ENCODE assay signal across 20 mouse cellular contexts in genomic region chr11:76387097-76387496, GRCm38 (mm10). TPM values are rescaled to one million over a fixed set of nuclear protein-coding genes. Genes with fewer than 3 reads are reported as not detected.
DNase-seq lines count a peak whose midpoint lies in the region; ATAC-seq and TF ChIP-seq lines count a peak whose summit lies in the region.
"Had no signal": no experiment of that assay in that cellular context is flagged by ENCODE, and none has a peak within 500 bp of the region (broad histone marks: within the 10 kb centered on the region; RNA-seq: fewer than 3 reads in every experiment).

No protein-coding gene starts in this region.

- no peak for ATAC-seq in forebrain, postnatal 0 days
- no peak for ATAC-seq in forebrain, embryonic 14.5 days
- ATAC-seq in erythroblast, adult 5-6 weeks (replicated peaks; ENCODE audit: low FRiP score, poor library complexity, severe bottlenecking) = no peak
- ATAC-seq: activated CD4-positive, CD25-positive, alpha-beta regulatory T cell, adult 4 months; midbrain, embryonic 13.5 days had no signal

- H3K4me2 ChIP-seq in forebrain, postnatal 0 days (ENCODE audit: low read depth) = no peak overlapping the region
- no peak overlapping the region for H3K4me2 ChIP-seq in forebrain, embryonic 14.5 days (ENCODE audit: low read length)
- no peak overlapping the region for H3K4me2 ChIP-seq in CH12.LX (ENCODE audit: insufficient read depth, low read depth, poor library complexity, severe bottlenecking)
- H3K4me2 ChIP-seq: embryonic facial prominence, embryonic 12.5 days; liver, embryonic 11.5 days; midbrain, embryonic 13.5 days had no signal

- peak; percentile 9 for TF ChIP-seq RAD21 in CH12.LX (IDR thresholded peaks at IDR 0.05; ENCODE audit: low read depth, low read length)

- no peak overlapping the region for H3K27ac ChIP-seq in forebrain, postnatal 0 days (ENCODE audit: low read depth, low read length)
- no peak overlapping the region for H3K27ac ChIP-seq in forebrain, embryonic 14.5 days (ENCODE audit: low read depth, low read length)
- no peak overlapping the region for H3K27ac ChIP-seq in left cerebral cortex, adult 2 months
- no peak overlapping the region for H3K27ac ChIP-seq in CH12.LX (ENCODE audit: insufficient read depth, low read depth)
- H3K27ac ChIP-seq: embryonic facial prominence, embryonic 12.5 days; hindbrain, embryonic 10.5 days; macrophage; midbrain, embryonic 13.5 days had no signal

- no peaks in the 10 kb centered on the region for H3K27me3 ChIP-seq in forebrain, postnatal 0 days (ENCODE audit: insufficient read depth, low read length)
- no peaks in the 10 kb centered on the region for H3K27me3 ChIP-seq in forebrain, embryonic 14.5 days (replicated peaks; ENCODE audit: control insufficient read depth, insufficient read depth, low read length)
- H3K27me3 ChIP-seq in CH12.LX (replicated peaks) = no peaks in the 10 kb centered on the region
- H3K27me3 ChIP-seq: embryonic facial prominence, embryonic 12.5 days; midbrain, embryonic 13.5 days had no signal

- peak; percentile 46; the same call in 1 of the 2 replicates for TF ChIP-seq CTCF in forebrain, postnatal 0 days (IDR thresholded peaks at IDR 0.05; ENCODE audit: low read depth)
- peak; percentile 35 for TF ChIP-seq CTCF in left cerebral cortex, adult 2 months (IDR thresholded peaks at IDR 0.05)
- TF ChIP-seq CTCF in CH12.LX (conservative IDR thresholded peaks at IDR 0.05 in 1 of 2, IDR thresholded peaks at IDR 0.05 in 1 of 2; ENCODE audit: low read depth in 2 of 2, low read length in 2 of 2) = peak; percentile 10 to 43; a peak in 3 of 4 replicates

- H3K36me3 ChIP-seq in forebrain, postnatal 0 days (ENCODE audit: insufficient read depth) = no peaks in the 10 kb centered on the region
- no peaks in the 10 kb centered on the region for H3K36me3 ChIP-seq in forebrain, embryonic 14.5 days (ENCODE audit: control insufficient read depth, insufficient read depth, low read length)
- H3K36me3 ChIP-seq in CH12.LX (replicated peaks in 1 of 2; ENCODE audit: control insufficient read depth in 1 of 2, insufficient read depth in 1 of 2, low read length in 1 of 2) = peaks cover 0 to 7% of the 10 kb centered on the region in 2 experiments
- H3K36me3 ChIP-seq: G1E had no signal

- intact Hi-C loops in left cerebral cortex, adult 2 months (cut with DNase I) = no loop called here

- TF ChIP-seq EP300 in CH12.LX (IDR thresholded peaks at IDR 0.05; ENCODE audit: low read length) = no peak

- no peaks in the 10 kb centered on the region for H3K9me3 ChIP-seq in forebrain, postnatal 0 days (ENCODE audit: low read length)
- H3K9me3 ChIP-seq in forebrain, embryonic 14.5 days (replicated peaks; ENCODE audit: control insufficient read depth, low read length) = no peaks in the 10 kb centered on the region
- peaks cover 2% of the 10 kb centered on the region for H3K9me3 ChIP-seq in CH12.LX (replicated peaks; ENCODE audit: low read length)
- H3K9me3 ChIP-seq: G1E; midbrain, embryonic 13.5 days had no signal

- 85% methylated on average over 1 of the region's 1 CpGs for WGBS in forebrain, postnatal 0 days
- WGBS in forebrain, embryonic 14.5 days = 76% methylated on average over 1 of the region's 1 CpGs

- TF ChIP-seq POLR2A in CH12.LX (IDR thresholded peaks at IDR 0.05; ENCODE audit: low read depth, low read length) = no peak

- H3K4me3 ChIP-seq in forebrain, postnatal 0 days (ENCODE audit: low read depth, low read length) = no peak overlapping the region
- no peak overlapping the region for H3K4me3 ChIP-seq in forebrain, embryonic 14.5 days (ENCODE audit: low read depth, low read length)
- H3K4me3 ChIP-seq in left cerebral cortex, adult 2 months = no peak overlapping the region
- H3K4me3 ChIP-seq in CH12.LX (replicated peaks in 1 of 3; ENCODE audit: low read depth in 2 of 3, low read length in 2 of 3, poor library complexity in 1 of 3) = no peak overlapping the region
- H3K4me3 ChIP-seq: embryonic facial prominence, embryonic 12.5 days; hindbrain, embryonic 10.5 days; midbrain, embryonic 13.5 days had no signal

- no peaks in the 10 kb centered on the region for H3K79me2 ChIP-seq in CH12.LX (replicated peaks; ENCODE audit: control insufficient read depth, extremely low read depth, insufficient read depth, poor library complexity, severe bottlenecking)

- no peaks in the 10 kb centered on the region for H3K4me1 ChIP-seq in forebrain, postnatal 0 days (ENCODE audit: insufficient read depth)
- peaks cover 37% of the 10 kb centered on the region for H3K4me1 ChIP-seq in forebrain, embryonic 14.5 days (ENCODE audit: control insufficient read depth, insufficient read depth, low read length)
- no peaks in the 10 kb centered on the region for H3K4me1 ChIP-seq in CH12.LX (ENCODE audit: control insufficient read depth in 1 of 2, insufficient read depth in 2 of 2)

- in situ Hi-C loops in CH12.LX (cut with MboI; ENCODE audit: low pct_ligation_motif_present, low pct_unique_long_range_greater_than_20kb, low sequenced_read_pairs) = no loop called here

- H3K9ac ChIP-seq in forebrain, postnatal 0 days = no peak overlapping the region
- H3K9ac ChIP-seq in forebrain, embryonic 14.5 days (ENCODE audit: low read length) = no peak overlapping the region
- H3K9ac ChIP-seq in CH12.LX (ENCODE audit: insufficient read depth, low read depth) = no peak overlapping the region
- H3K9ac ChIP-seq: embryonic facial prominence, embryonic 12.5 days; midbrain, embryonic 13.5 days had no signal

- DNase-seq in forebrain, postnatal 0 days = no peak
- no peak for DNase-seq in forebrain, embryonic 14.5 days (ENCODE audit: low spot score)
- no peak for DNase-seq in left cerebral cortex, adult 2 months (ENCODE audit: extremely low spot score in 1 of 2, low spot score in 2 of 2)
- no peak for DNase-seq in left cerebral cortex, adult 18-20 months (ENCODE audit: low spot score in 2 of 2)
- DNase-seq in CH12.LX (ENCODE audit: extremely low read depth) (no peak), ZHBTc4 (ENCODE audit: low read depth, low spot score) (peak; percentile 80)
- no peak for DNase-seq in cerebellum, adult 8-10 months
- DNase-seq: adrenal gland, postnatal 25 days; cerebellum, postnatal 36 days; kidney, postnatal 25 days; right cerebral cortex, postnatal 25 days; thymus, postnatal 14 days had no signal

- dilution Hi-C loops in CH12.LX (cut with MboI; ENCODE audit: extremely low pct_ligation_motif_present, extremely low pct_unique_long_range_greater_than_20kb, low sequenced_read_pairs) = no loop called here

TF ChIP-seq in CH12.LX, 34 proteins besides CTCF, POLR2A, EP300 and RAD21:
- TF ChIP-seq SMC3 (IDR thresholded peaks at IDR 0.05; ENCODE audit: low read depth, low read length) = peak; percentile 23; the same call in 1 of the 2 replicates
- TF ChIP-seq CHD1 (IDR thresholded peaks at IDR 0.05; ENCODE audit: low read depth, low read length) = no peak

RNA-seq across cellular contexts. Expression of gene Nxn, which starts 11.8 kb away (rescaled TPM):
- 19.0 and 22.1 TPM in 2 replicates for total RNA-seq in forebrain, postnatal 0 days (2014; rRNA removed)
- polyA plus RNA-seq in forebrain, postnatal 0 days (2015; fragmentation: Nextera tagmentation; extraction: Ambion mirVana) = 10.7 and 12.7 TPM in 2 replicates
- polyA plus RNA-seq in forebrain, embryonic 14.5 days (2014; fragmentation: Nextera tagmentation; extraction: Ambion mirVana) = 19.3 and 21.2 TPM in 2 replicates
- 10 to 100 TPM; 11.2 TPM for total RNA-seq in left cerebral cortex, adult 2 months (2021)
- total RNA-seq in left cerebral cortex, adult 18-20 months (2021) = 10 to 100 TPM in 1 of 2 experiments, 1 to 10 TPM in 1; 8.7 to 11.9 TPM
- total RNA-seq in CH12.LX (2012; rRNA removed) (16.5 and 19.2 TPM in 2 replicates), CH12.LX (2014; rRNA removed) (12.9 and 15.3 TPM in 2 replicates)
- 24.8 and 25.0 TPM in 2 replicates for polyA plus RNA-seq in CH12.LX (2012; ENCODE audit: insufficient read length, low read depth)
- 5.0 and 9.0 TPM in 2 replicates for total RNA-seq in erythroblast, adult 5-6 weeks (2015; ENCODE audit: low replicate concordance)
- total RNA-seq in erythroblast, adult 5-6 weeks (2017; ENCODE audit: low replicate concordance) = 3.2 and 3.7 TPM in 2 replicates

RNA-seq across cellular contexts. Expression of gene Timm22, which starts 19.7 kb away (rescaled TPM):
- 48.6 and 56.6 TPM in 2 replicates for total RNA-seq in forebrain, postnatal 0 days (2014; rRNA removed)
- polyA plus RNA-seq in forebrain, postnatal 0 days (2015; fragmentation: Nextera tagmentation; extraction: Ambion mirVana) = 93.2 and 98.2 TPM in 2 replicates
- polyA plus RNA-seq in forebrain, embryonic 14.5 days (2014; fragmentation: Nextera tagmentation; extraction: Ambion mirVana) = 125 TPM in 2 replicates
- total RNA-seq in left cerebral cortex, adult 2 months (2021) = 10 to 100 TPM; 30.3 to 38.8 TPM
- total RNA-seq in left cerebral cortex, adult 18-20 months (2021) = 10 to 100 TPM; 38.0 to 38.2 TPM
- total RNA-seq in CH12.LX (2012; rRNA removed) (53.8 and 65.2 TPM in 2 replicates), CH12.LX (2014; rRNA removed) (81.4 and 81.5 TPM in 2 replicates)
- 44.6 and 62.5 TPM in 2 replicates for polyA plus RNA-seq in CH12.LX (2012; ENCODE audit: insufficient read length, low read depth)
- 5.4 and 6.3 TPM in 2 replicates for total RNA-seq in erythroblast, adult 5-6 weeks (2015; ENCODE audit: low replicate concordance)
- total RNA-seq in erythroblast, adult 5-6 weeks (2017; ENCODE audit: low replicate concordance) = 1.6 and 1.7 TPM in 2 replicates
